Mouse (Mus musculus) brain, embryonic 14.5 days (tissue): ENCODE measurements around the gene Sulf2. TPM values are rescaled to one million over a fixed set of nuclear protein-coding genes. Genes with fewer than 3 reads are reported as not detected.
A peak's percentile ranks its signal among the peaks of the same experiment; 100 is the strongest.

ENCODE experiments used
- DNase-seq: peaks from one replicate; pipeline ENCODE4 v3.0.0-alpha.2; 2011; ENCODE audit warnings: low read depth
- CTCF ChIP-seq: fragments of 200-500 bp; IDR thresholded peaks from 2 replicates; pipeline ENCODE4 v1.5.1; 2012; ENCODE audit warnings: inconsistent platforms, mild to moderate bottlenecking, moderate library complexity, borderline replicate concordance; ENCODE audit not compliant: insufficient read depth, insufficient read length; ENCODE audit errors: extremely low read depth
- POLR2A ChIP-seq: fragments of 200-500 bp; IDR thresholded peaks from 2 replicates; pipeline ENCODE4 v1.6.1; 2012; ENCODE audit warnings: mild to moderate bottlenecking, inconsistent platforms, borderline replicate concordance; ENCODE audit not compliant: poor library complexity, insufficient read depth, insufficient read length, severe bottlenecking; ENCODE audit errors: extremely low read depth
- polyA plus RNA-seq: library from polyadenylated mRNA; depleted of rRNA; stranded (reverse); fragments of >200 nt; gene quantifications from 2 replicates; pipeline ENCODE4 v1.2.3, GENCODE M21; 2012

Sulf2 gene
- polyA plus RNA-seq, 1 experiment, result 170 TPM

- TF ChIP-seq CTCF, result no peak
- no peak for TF ChIP-seq POLR2A
- no peak for DNase-seq
Observed at GRCm38 (mm10) chr2:166105911-166106310, 49.6 kb downstream of the Sulf2 start.

- DNase-seq, result no peak
- TF ChIP-seq CTCF (no peak), POLR2A (no peak)
Observed at GRCm38 (mm10) chr2:166102893-166103292, 52.6 kb downstream of the Sulf2 start.

GRCm38 (mm10) chr2:166100309-166101262, 54.9 kb downstream of the Sulf2 start:
- TF ChIP-seq POLR2A, result no peak
- TF ChIP-seq CTCF, result no peak
- peak; percentile 76 for DNase-seq

GRCm38 (mm10) chr2:166098292-166098933, 57.0 kb downstream of the Sulf2 start:
- TF ChIP-seq POLR2A, result no peak
- TF ChIP-seq CTCF, result no peak
- no peak for DNase-seq

- no peak for TF ChIP-seq POLR2A
- TF ChIP-seq CTCF, result peak; percentile 49; the same call in 1 of the 2 replicates
- DNase-seq, result peak; percentile 75
Observed at GRCm38 (mm10) chr2:166097443-166098291, 57.8 kb downstream of the Sulf2 start.

GRCm38 (mm10) chr2:166096834-166097233, 58.6 kb downstream of the Sulf2 start:
- no peak for TF ChIP-seq POLR2A
- peak; percentile 27; the same call in 1 of the 2 replicates for TF ChIP-seq CTCF
- DNase-seq, result no peak

GRCm38 (mm10) chr2:166096300-166096699, 59.2 kb downstream of the Sulf2 start:
- TF ChIP-seq CTCF (no peak), POLR2A (no peak)
- DNase-seq, result no peak

GRCm38 (mm10) chr2:166092412-166092811, 63.1 kb downstream of the Sulf2 start:
- TF ChIP-seq CTCF (no peak), POLR2A (no peak)
- DNase-seq, result no peak

GRCm38 (mm10) chr2:166091599-166091998, 63.9 kb downstream of the Sulf2 start:
- TF ChIP-seq POLR2A, result no peak
- no peak for TF ChIP-seq CTCF
- no peak for DNase-seq

- DNase-seq, result peak; percentile 30
- TF ChIP-seq POLR2A (no peak), CTCF (no peak)
Observed at GRCm38 (mm10) chr2:166090131-166090581, 65.3 kb downstream of the Sulf2 start.
